Mouse (Mus musculus) lung, embryonic 14.5 days (tissue): ENCODE results near the gene Acoxl. TPM values are rescaled to one million over a fixed set of nuclear protein-coding genes. Genes with fewer than 3 reads are reported as not detected.

Experiments used
- ATAC-seq: fragments of 200-750 bp; cut with Nextera tagmentation; 2 replicates; pipeline ENCODE4 v1.8.0; 2017; ENCODE audit warnings: mild to moderate bottlenecking, moderate TSS enrichment, moderate library complexity; ENCODE audit not compliant: insufficient read depth
- DNase-seq: peaks from one replicate; pipeline ENCODE4 v3.0.0-alpha.2; 2015
- H3K27ac ChIP-seq: fragments of 300-500 bp; sonication (generic); 2 replicates; pipeline ENCODE4 v1.5.1; 2014; ENCODE audit warnings: low read depth, mild to moderate bottlenecking, moderate library complexity
- H3K27me3 ChIP-seq: fragments of 300-500 bp; sonication (generic); 2 replicates; pipeline ENCODE4 v1.6.1; 2014; ENCODE audit warnings: low read length, control low read depth; ENCODE audit not compliant: insufficient read depth
- H3K36me3 ChIP-seq: fragments of 300-500 bp; sonication (generic); 2 replicates; pipeline ENCODE4 v1.6.1; 2014; ENCODE audit warnings: control low read depth; ENCODE audit not compliant: insufficient read depth
- H3K4me1 ChIP-seq: fragments of 300-500 bp; sonication (generic); 2 replicates; pipeline ENCODE4 v1.6.1; 2014; ENCODE audit warnings: antibody characterized with exemption, control low read depth; ENCODE audit not compliant: insufficient read depth
- H3K4me2 ChIP-seq: fragments of 300-500 bp; sonication (generic); 2 replicates; pipeline ENCODE4 v1.6.1; 2014; ENCODE audit warnings: mild to moderate bottlenecking
- H3K4me3 ChIP-seq: fragments of 300-500 bp; sonication (generic); 2 replicates; pipeline ENCODE4 v1.5.1; 2014; ENCODE audit warnings: low read depth, low read length
- H3K9ac ChIP-seq: fragments of 300-500 bp; sonication (generic); 2 replicates; pipeline ENCODE4 v1.6.1; 2014
- H3K9me3 ChIP-seq: fragments of 300-500 bp; sonication (generic); 2 replicates; pipeline ENCODE4 v1.6.1; 2016; ENCODE audit warnings: low read depth, low read length, control low read depth
- CTCF ChIP-seq: IDR thresholded peaks from 2 replicates; pipeline ENCODE4 v1.5.1; 2016; ENCODE audit warnings: antibody characterized with exemption, low read depth
- WGBS: fragments of 180-500 bp; shearing (Covaris S2); extraction: QIAGEN DNeasy Blood & Tissue Kit; methylation state at CpG from one replicate; pipeline ENCODE4 v1.1.7; 2014; 5-methylcytosine and 5-hydroxymethylcytosine counted together
- polyA plus RNA-seq: library from polyadenylated mRNA; unstranded; fragments of >200 nt; fragmentation: Nextera tagmentation; extraction: Ambion mirVana; gene quantifications from 2 replicates; pipeline ENCODE4 v1.2.1, GENCODE M21; 2014

The Acoxl gene
- 0.20 and 0.30 TPM in 2 replicates for polyA plus RNA-seq

GRCm38 (mm10) chr2:127838576-127838975, at the start of gene Acoxl:
Gene Acoxl (plus strand): TSS chr2:127838876.
- no peaks in the 10 kb centered on the region for H3K4me1 ChIP-seq
- H3K27ac ChIP-seq = no peak within 1 kb of the TSS
- no peaks in the 10 kb centered on the region for H3K36me3 ChIP-seq
- DNase-seq (no peak), ATAC-seq (no peak)
- WGBS = 59% methylated on average over 7 of the region's 7 CpGs
- H3K27me3 ChIP-seq = peaks cover 31% of the 10 kb centered on the region
- H3K9ac ChIP-seq = no peak within 1 kb of the TSS
- no peak within 1 kb of the TSS for H3K4me2 ChIP-seq
- H3K4me3 ChIP-seq = no peak within 1 kb of the TSS
- H3K9me3 ChIP-seq = no peaks in the 10 kb centered on the region
- no peak for TF ChIP-seq CTCF

- H3K4me3 ChIP-seq = peak overlapping the region; percentile 73
- no peaks in the 10 kb centered on the region for H3K36me3 ChIP-seq
- DNase-seq = peak; percentile 37
- H3K27ac ChIP-seq = peak overlapping the region; percentile 80
- no peak for TF ChIP-seq CTCF
- peak overlapping the region; percentile 82 for H3K4me2 ChIP-seq
- no peaks in the 10 kb centered on the region for H3K27me3 ChIP-seq
- WGBS = 3% methylated on average over 11 of the region's 11 CpGs
- H3K9me3 ChIP-seq = no peaks in the 10 kb centered on the region
- 0 out of 2 replicates have a peak, but pooled peaks have one; percentile 28 for ATAC-seq
- H3K9ac ChIP-seq = peak overlapping the region; percentile 64
- peaks cover 4% of the 10 kb centered on the region for H3K4me1 ChIP-seq
Observed at GRCm38 (mm10) chr2:127789138-127789537, 49.5 kb upstream of the Acoxl start.

- peak overlapping the region; percentile 82 for H3K4me2 ChIP-seq
- WGBS = 28% methylated on average over 9 of the region's 9 CpGs
- peak overlapping the region; percentile 64 for H3K9ac ChIP-seq
- peak overlapping the region; percentile 73; the same call in 1 of the 2 replicates for H3K4me3 ChIP-seq
- no peaks in the 10 kb centered on the region for H3K9me3 ChIP-seq
- H3K27me3 ChIP-seq = no peaks in the 10 kb centered on the region
- peaks cover 4% of the 10 kb centered on the region for H3K4me1 ChIP-seq
- no peak for DNase-seq
- no peak overlapping the region for H3K27ac ChIP-seq
- no peak for TF ChIP-seq CTCF
- H3K36me3 ChIP-seq = no peaks in the 10 kb centered on the region
- no peak for ATAC-seq
Observed at GRCm38 (mm10) chr2:127789651-127790270, 48.9 kb upstream of the Acoxl start.

DNA sequence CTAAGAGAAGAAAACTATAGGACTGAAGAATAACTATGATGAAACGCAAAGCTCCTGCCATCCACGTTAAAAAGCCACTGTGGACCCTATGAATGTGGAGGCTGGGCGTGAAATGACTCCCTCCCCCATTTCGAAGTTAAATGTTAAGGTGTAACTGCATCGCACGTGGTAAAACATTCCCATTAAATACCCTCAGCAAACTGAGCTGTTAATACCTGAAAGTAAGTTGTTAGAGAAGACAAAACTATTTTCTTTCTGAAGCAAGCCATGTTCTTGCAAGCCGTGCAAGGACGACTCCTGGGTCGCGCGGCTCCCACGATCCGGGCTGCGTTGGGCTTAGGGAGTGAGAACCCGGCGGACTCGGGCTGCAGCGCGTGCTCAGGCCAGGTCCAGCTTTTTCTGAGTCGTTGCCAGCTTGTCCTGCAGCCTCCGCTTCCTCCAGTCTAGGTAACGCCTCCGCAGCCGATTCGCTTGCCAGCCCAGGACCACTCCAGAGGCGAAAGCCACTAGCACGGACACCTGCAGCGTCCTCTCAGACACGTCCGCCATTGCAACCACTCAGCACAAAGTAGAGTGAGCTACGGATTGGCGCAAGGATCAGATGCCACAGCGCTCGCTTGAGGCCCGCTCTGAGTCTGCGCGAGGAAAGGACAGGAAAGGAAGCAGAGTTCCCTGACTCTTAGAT, 46.6 kb upstream of the Acoxl start, which contains the start of gene Mtln:
Gene Mtln, minus strand, starts transcription at position 570 of the 685 bp plus-strand sequence.
- no peak for TF ChIP-seq CTCF
- peak within 1 kb of the TSS; percentile 76 for H3K4me2 ChIP-seq
- H3K36me3 ChIP-seq = no peaks in the 10 kb centered on the region
- H3K4me3 ChIP-seq = peak within 1 kb of the TSS; percentile 67
- no peaks in the 10 kb centered on the region for H3K9me3 ChIP-seq
- H3K9ac ChIP-seq = peak within 1 kb of the TSS; percentile 70
- H3K27me3 ChIP-seq = no peaks in the 10 kb centered on the region
- under 1% methylated on average over 37 of the region's 37 CpGs for WGBS
- peak within 1 kb of the TSS; percentile 84 for H3K27ac ChIP-seq
- ATAC-seq = peak; percentile 94
- H3K4me1 ChIP-seq = peaks cover 4% of the 10 kb centered on the region
- peak; percentile 95 for DNase-seq

GRCm38 (mm10) chr2:127831401-127832102, 7.1 kb upstream of the Acoxl start, which contains the start of gene Bub1:
Gene Bub1 (minus strand): TSS chr2:127831865.
- H3K9ac ChIP-seq = peak within 1 kb of the TSS; percentile 68
- TF ChIP-seq CTCF = no peak
- peak within 1 kb of the TSS; percentile 78 for H3K4me3 ChIP-seq
- no peaks in the 10 kb centered on the region for H3K27me3 ChIP-seq
- DNase-seq (peak; percentile 98), ATAC-seq (peak; percentile 97)
- H3K4me1 ChIP-seq = peaks cover 7% of the 10 kb centered on the region
- peaks cover 14% of the 10 kb centered on the region for H3K36me3 ChIP-seq
- no peak within 1 kb of the TSS for H3K27ac ChIP-seq
- under 1% methylated on average over 56 of the region's 56 CpGs for WGBS
- no peaks in the 10 kb centered on the region for H3K9me3 ChIP-seq
- H3K4me2 ChIP-seq = peak within 1 kb of the TSS; percentile 75

DNA sequence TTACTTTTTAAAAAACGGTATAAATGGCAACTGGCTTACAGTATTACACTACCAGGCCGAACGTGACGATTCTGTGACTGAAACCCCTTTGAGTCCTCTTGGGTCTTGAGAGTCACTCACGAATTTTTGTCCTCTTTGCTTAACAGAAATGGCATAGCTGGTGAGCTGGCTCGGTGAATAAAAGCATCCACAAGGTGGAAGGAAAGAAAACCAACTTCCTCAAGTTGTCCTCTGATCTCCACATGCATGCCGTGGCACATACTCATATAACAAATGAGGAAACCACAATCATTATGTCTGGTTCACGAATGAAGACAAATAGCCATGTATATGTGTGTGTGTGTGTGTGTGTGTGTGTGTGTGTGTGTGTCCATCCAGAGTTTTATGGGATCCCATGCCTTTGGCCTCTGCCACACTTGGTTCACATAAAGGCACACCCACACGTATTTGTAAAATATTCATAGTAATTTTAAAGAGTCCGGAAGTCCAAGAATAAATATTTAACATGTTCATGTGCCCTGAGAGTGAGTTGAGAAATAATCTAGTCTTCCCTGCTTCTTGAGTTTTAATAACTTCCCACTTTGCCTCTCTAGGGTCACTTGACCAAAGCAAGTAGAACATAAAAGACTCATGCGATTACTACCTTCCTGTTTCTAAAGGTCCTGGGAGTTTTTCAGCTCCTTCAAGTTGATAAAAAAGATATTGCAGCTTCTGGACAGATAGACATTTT, 6.4 kb upstream of the Acoxl start:
- TF ChIP-seq CTCF = no peak
- H3K36me3 ChIP-seq = peaks cover 8% of the 10 kb centered on the region

More for the DNA sequence above, 6.4 kb upstream of the Acoxl start:
- Histone ChIP-seq H3K4me1 (peaks cover 7% of the 10 kb centered on the region), H3K9me3 (no peaks in the 10 kb centered on the region), H3K9ac (no peak overlapping the region), H3K27me3 (no peaks in the 10 kb centered on the region), H3K4me3 (peak overlapping the region; percentile 78), H3K4me2 (peak overlapping the region; percentile 75), H3K27ac (no peak overlapping the region)
- no peak for DNase-seq
- WGBS = 33% methylated on average over 11 of the region's 11 CpGs
- no peak for ATAC-seq
